Mouse (Mus musculus) urinary bladder, postnatal 36 days (tissue): ENCODE data around the gene Anks1b.
"Not testable (repeated sequence)": the region's sequence is repeated elsewhere in the genome, so short reads cannot be mapped to it uniquely, and the experiment has no call there.

Experiments used
- DNase-seq, 2 experiments: peaks; one replicate each; pipeline ENCODE4 v3.0.0; 2022; ENCODE audit warnings: low spot score in 2 of 2, mixed read lengths in 1 of 2

Gene Anks1b

DNA sequence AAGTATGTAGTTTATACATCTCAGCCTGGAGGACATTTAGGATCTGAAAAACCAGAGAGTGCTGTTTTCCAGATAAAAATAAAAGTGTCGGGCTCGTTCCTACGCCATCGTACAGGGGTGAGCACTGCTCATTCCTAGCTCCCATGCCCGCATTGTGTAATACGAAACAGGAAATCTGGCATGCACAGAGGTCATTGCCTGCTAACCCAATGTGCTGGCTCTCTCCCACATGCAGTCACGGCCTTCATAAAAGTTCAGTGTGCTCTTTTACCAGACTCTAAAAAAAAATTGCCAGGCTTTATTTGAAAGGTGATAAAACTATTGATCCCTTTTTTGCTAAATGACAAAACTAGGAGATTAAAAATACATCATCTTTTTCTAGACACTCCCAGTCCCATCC is 689.6 kb downstream of the Anks1b start:
- peak in 1 of 2 experiments; percentile 45 for DNase-seq

GRCm38 (mm10) chr10:90576191-90577098 is 703.1 kb downstream of the Anks1b start:
- DNase-seq, result no peak

- DNase-seq, result no peak
Measured at GRCm38 (mm10) chr10:90577099-90577461, 703.8 kb downstream of the Anks1b start.

DNA sequence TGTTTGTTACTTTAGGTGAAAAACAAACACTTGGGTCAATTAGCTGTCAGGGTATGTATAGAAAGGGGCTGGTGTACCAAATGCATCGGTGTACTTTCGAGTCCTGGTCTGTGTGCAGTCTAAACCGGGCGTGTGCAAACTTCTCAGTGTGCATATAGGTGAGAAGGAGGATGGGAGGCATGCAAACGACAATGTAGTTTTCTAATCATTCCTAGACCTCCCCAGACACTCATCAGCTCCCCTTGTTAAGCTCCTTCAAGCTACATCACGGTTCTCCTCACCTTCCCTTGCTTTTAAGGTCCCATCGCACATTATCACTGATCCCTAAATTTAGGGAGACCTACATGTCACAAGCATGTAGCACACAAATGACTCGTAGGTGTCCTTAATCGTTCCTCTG is 704.5 kb downstream of the Anks1b start:
- no peak for DNase-seq

- DNase-seq, result no peak
Measured at GRCm38 (mm10) chr10:90579970-90580369, 706.7 kb downstream of the Anks1b start.

GRCm38 (mm10) chr10:90584052-90584451 is 710.7 kb downstream of the Anks1b start:
- DNase-seq, result no peak

DNA sequence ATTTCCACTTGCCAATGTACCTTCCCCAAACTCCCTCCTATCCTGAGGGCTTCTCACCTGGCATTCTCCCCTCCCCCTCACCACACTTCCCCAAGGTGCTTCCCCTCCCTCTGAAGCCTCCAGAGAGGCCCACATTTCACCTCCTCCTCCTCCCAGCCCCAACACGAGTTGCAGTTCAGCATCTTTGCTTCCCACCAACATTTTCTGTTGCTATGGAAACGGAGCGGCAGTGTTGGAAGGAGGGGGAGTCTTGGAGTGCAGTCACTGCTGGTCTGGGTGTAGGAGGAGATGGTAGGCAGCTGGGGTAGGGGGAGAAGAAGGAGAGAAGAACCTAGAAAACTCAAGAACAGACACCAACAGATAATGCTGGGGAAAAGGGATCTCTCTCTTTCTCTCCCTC is 722.8 kb downstream of the Anks1b start:
- no peak for DNase-seq

DNA sequence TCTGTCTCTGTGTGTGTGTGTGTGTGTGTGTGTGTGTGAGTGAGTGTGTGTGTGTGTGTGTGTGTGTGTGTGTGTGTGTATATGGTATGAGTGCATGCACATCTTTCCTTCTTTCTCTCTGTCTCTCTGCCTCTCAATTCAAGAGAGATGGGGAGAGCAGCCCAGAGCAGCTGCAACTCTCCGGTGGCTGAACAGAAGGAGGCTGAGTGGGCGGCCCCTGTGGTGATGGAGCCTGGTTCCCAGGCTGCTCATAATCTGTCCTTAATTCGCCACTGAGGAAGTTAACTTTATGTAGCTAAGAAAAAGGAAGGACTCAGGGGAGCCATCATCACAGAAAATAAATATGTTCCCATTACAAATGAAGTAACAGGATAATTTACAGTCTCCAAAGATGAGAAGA is 723.3 kb downstream of the Anks1b start:
- no peak for DNase-seq

DNA sequence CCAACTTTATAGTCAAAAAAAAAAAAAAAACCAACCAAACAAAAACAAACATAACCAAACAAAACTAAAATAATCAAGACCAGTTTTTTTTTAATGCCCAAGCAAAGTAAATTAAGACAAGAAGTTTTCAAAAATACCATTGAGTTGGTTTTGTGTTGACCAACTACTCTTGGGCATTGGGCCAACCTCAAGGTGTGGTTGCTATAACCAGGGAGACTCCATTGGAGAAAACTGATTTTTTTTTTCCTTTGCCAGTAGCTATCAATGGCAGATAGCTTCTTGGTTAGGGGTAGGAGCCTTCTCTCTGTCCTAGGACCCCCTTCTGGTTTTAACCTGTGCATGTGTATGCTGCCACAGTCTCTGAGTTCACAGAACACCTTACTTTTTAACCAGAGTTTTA is 725.8 kb downstream of the Anks1b start:
- DNase-seq, result no peak

DNA sequence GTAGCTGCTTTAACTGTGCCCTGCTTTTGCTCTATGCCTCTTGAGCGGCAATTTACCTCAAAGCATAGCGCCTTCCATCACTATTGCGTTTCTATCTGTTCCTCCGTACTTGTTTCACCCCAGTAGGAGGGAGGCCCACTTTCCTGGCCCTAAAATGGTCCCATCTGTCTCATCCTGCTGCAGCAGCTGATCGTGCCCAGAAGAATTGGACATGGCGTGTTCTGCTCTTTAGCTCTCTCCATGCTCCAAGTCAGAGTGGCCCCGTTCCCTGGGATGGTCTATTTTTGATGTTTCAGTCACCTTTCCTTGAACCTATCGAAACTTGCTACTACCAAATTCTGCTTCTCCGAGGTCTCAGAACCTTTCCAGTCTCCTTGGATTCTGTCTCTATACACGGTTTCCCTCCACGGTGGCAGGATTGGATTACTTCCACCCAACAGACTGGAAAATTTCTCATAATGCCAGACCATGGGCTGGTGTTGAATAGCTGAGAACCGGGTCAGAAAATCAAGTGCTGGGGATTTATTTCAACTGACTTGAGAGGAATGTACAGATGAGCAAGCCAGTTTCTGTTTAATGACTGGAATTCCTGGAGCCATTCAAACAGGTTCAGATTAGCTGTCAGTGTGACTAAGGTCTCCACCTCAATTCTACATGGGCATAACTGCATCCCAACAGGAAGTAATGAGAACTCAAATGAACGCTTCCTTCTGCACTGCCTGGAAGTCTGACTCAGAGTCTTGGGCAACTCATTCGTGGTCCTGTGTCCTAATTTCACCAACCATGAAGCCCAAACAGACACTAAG is 726.6 kb downstream of the Anks1b start:
- DNase-seq, result no peak

DNA sequence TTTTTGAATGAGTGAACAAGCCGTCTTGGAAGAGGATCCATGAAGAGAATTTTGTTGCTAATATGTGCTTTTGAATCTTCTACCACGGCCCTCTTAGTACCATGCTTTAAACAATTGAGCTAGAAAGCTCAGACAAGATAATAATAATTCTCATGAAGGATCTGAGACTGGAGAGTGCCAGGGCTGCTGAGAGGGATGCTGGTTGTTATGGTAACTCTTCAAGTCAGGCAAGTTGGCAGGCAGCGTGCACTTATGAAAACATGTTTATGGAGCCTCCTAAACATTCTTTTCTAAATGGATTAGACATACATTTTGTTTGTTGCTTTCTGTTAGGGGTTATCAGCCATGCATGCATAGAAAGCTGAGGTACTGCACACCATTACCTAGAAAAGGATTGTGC is 734.3 kb downstream of the Anks1b start:
- DNase-seq, result no peak

DNA sequence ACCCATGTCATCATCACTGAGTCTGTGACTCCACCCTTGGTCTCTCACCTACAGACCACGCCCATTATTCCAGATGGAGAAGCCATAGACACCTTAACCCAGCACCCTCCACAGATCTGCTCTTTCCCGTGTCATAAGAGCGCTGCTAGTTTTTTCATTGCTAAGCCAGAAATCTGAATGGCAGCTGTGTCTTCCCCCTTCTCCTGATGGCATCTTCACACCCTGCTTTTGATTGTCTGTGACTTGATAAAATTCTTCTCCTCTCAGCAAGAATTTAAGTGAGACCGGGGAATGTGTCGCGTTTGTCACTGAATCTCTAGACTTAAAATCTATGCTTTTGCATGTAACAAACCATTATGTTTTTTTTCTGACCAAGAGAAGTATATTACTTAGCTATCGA is 736.1 kb downstream of the Anks1b start:
- no peak for DNase-seq

DNA sequence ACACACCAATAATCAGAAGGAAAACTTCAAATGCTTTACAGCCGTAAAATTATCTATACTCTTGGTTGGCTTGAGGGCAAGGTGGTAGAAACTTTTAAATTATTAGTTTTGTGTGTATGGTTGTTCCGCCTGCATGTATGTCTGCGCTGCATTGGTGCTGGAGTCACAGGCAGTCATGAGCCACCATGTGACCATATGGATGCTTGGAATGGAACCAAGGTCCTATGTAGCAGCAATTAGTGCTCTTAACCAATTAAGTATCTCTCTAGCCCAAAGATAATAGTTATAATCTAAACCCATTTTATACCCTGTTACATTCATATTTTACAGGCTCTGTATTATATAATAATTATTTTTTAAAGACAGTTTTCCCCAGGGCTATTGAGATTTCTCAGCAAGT is 739.7 kb downstream of the Anks1b start:
- DNase-seq, result no peak

DNA sequence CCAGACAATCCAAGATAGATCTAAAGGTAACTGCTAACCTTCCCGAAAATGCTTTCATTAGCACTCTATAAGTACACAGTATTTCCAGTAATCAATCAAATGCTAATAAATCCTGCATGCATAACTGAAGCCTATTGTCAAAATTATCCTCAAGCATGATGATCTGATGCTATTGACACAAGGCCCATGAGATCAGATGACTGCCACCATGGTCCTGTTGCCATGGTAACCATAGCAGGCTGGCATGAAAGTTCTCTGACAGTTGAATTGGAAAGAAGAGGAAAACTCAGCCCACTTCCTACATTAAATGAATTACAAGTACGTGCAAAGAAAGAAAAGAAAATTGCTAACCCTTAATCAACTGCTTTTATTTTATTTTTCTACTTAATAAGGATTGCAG is 741.9 kb downstream of the Anks1b start:
- DNase-seq, result no peak

DNA sequence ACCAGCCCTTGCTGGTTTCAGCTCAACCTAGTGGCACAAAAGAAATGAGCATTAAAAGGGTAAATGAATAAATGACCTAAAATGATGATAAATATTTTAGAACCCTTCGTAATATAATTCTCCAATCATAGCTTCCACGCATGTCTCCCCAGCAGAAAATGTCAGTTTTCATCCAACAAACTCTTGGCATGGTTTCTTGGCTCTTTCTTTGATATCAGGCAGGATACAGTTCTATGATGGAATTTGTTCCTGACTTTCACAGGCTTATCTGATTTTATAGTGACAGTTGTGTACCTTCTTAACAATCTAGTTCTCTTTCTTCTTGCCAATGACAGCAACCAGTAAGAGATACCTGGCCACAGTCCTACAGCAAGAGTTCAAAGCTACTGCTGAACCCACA is 743.3 kb downstream of the Anks1b start:
- DNase-seq, result no peak

GRCm38 (mm10) chr10:90617664-90618296 is 744.5 kb downstream of the Anks1b start:
- no peak for DNase-seq

GRCm38 (mm10) chr10:90627532-90627931 is 754.2 kb downstream of the Anks1b start:
- DNase-seq, result no peak

- no peak for DNase-seq
Measured at GRCm38 (mm10) chr10:90630099-90630698, 756.9 kb downstream of the Anks1b start.

GRCm38 (mm10) chr10:90630794-90631193 is 757.5 kb downstream of the Anks1b start:
- DNase-seq, result not testable (repeated sequence)

DNA sequence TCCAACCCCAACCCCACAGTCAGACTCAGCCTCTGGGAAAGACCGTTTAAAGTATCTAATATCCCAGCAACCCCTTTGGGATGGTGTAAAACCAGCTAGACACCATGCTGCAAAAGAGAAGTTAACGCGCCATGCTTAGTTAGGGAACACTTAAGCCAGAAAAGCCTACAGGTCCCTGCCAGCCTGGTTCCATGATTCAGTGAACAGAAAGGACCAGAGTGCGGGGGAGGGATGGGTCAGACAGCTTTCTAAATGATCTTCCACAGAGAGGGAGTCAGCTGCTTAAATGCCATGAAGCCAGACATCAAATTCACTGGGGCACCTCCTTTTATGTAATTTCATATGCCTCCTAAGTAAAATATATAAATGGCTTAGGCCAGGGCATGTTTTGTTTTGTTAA is 764.0 kb downstream of the Anks1b start:
- DNase-seq, result no peak

- no peak for DNase-seq
Measured at GRCm38 (mm10) chr10:90649681-90650080, 776.4 kb downstream of the Anks1b start.
